Mouse (Mus musculus) E14TG2a.4 (cell line): ENCODE data around the gene Mast4.

Experiments
- CTCF ChIP-seq: conservative IDR thresholded peaks from 2 replicates; pipeline ENCODE4 v1.5.1; 2014; ENCODE audit warnings: low read length
- NANOG ChIP-seq: IDR thresholded peaks from 2 replicates; pipeline ENCODE4 v1.6.1; 2014; ENCODE audit warnings: borderline replicate concordance, low read length, mixed read lengths

DNA sequence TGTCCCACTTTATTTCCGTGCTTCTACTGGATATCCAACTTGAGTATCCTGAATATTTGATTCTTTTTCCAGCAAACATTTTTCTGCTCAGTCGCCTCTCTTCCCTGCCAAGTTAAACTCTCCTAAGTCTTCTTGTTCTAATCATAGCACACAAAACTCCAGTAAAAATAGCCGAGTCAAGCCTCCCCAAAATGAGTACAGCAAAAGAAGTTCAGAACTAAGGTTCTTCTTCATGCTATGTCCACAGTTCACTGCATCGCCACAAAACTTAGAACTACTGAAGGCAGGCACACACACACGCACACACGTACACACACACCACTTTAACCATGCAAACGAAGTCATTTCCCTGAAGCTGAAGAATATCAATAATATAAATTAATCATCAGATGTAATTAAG lies 49.3 kb downstream of the Mast4 start:
- TF ChIP-seq CTCF (no peak), NANOG (no peak)
